Mouse (Mus musculus): ENCODE data around the gene Polr1e. TPM values are rescaled to one million over a fixed set of nuclear protein-coding genes. Genes with fewer than 3 reads are reported as not detected.

The Polr1e gene
- polyA plus RNA-seq, 1 experiment: not detected

GRCm38 (mm10) chr4:44993847-44994246, 24.5 kb upstream of the Polr1e start:
- no peaks in the 10 kb centered on the region for H3K4me1 ChIP-seq (ENCODE audit: control insufficient read depth, insufficient read depth, low read length)
- no peak overlapping the region for H3K4me3 ChIP-seq (ENCODE audit: insufficient read depth, low read depth, low read length)
- 94% methylated on average over 9 of the region's 9 CpGs for WGBS
- H3K27ac ChIP-seq (ENCODE audit: insufficient read depth, low read depth, low read length): no peak overlapping the region
- TF ChIP-seq POLR2A (IDR thresholded peaks at IDR 0.05; ENCODE audit: insufficient read depth, low read depth, low read length) (no peak), CTCF (IDR thresholded peaks at IDR 0.05; ENCODE audit: insufficient read depth, low read depth, low read length) (no peak)

GRCm38 (mm10) chr4:44994776-44995175, 23.6 kb upstream of the Polr1e start:
- TF ChIP-seq POLR2A (IDR thresholded peaks at IDR 0.05; ENCODE audit: insufficient read depth, low read depth, low read length) (no peak), CTCF (IDR thresholded peaks at IDR 0.05; ENCODE audit: insufficient read depth, low read depth, low read length) (no peak)
- WGBS: 81% methylated on average over 18 of the region's 18 CpGs

GRCm38 (mm10) chr4:44998071-44998470, 20.3 kb upstream of the Polr1e start:
- H3K27ac ChIP-seq (ENCODE audit: insufficient read depth, low read depth, low read length): no peak overlapping the region
- no peak overlapping the region for H3K4me3 ChIP-seq (ENCODE audit: insufficient read depth, low read depth, low read length)
- WGBS: 78% methylated on average over 3 of the region's 3 CpGs
- H3K4me1 ChIP-seq (ENCODE audit: control insufficient read depth, insufficient read depth, low read length): no peaks in the 10 kb centered on the region
- TF ChIP-seq CTCF (IDR thresholded peaks at IDR 0.05; ENCODE audit: insufficient read depth, low read depth, low read length) (no peak), POLR2A (IDR thresholded peaks at IDR 0.05; ENCODE audit: insufficient read depth, low read depth, low read length) (no peak)

More at GRCm38 (mm10) chr4:44994776-44995175, 23.6 kb upstream of the Polr1e start:
- Histone ChIP-seq H3K4me3 (ENCODE audit: insufficient read depth, low read depth, low read length) (no peak overlapping the region), H3K27ac (ENCODE audit: insufficient read depth, low read depth, low read length) (no peak overlapping the region), H3K4me1 (ENCODE audit: control insufficient read depth, insufficient read depth, low read length) (no peaks in the 10 kb centered on the region)

GRCm38 (mm10) chr4:45000001-45000400, 18.4 kb upstream of the Polr1e start:
- no peak for TF ChIP-seq POLR2A (IDR thresholded peaks at IDR 0.05; ENCODE audit: insufficient read depth, low read depth, low read length)
- no peak for TF ChIP-seq CTCF (IDR thresholded peaks at IDR 0.05; ENCODE audit: insufficient read depth, low read depth, low read length)

GRCm38 (mm10) chr4:45005452-45005851, 12.9 kb upstream of the Polr1e start:
- no peak overlapping the region for H3K27ac ChIP-seq (ENCODE audit: insufficient read depth, low read depth, low read length)
- 88% methylated on average over 3 of the region's 3 CpGs for WGBS
- no peak for TF ChIP-seq CTCF (IDR thresholded peaks at IDR 0.05; ENCODE audit: insufficient read depth, low read depth, low read length)
- no peak overlapping the region for H3K4me3 ChIP-seq (ENCODE audit: insufficient read depth, low read depth, low read length)
- peaks cover 6% of the 10 kb centered on the region; the same call in 1 of the 2 replicates for H3K4me1 ChIP-seq (ENCODE audit: control insufficient read depth, insufficient read depth, low read length)

More at GRCm38 (mm10) chr4:45000001-45000400, 18.4 kb upstream of the Polr1e start:
- 85% methylated on average over 6 of the region's 6 CpGs for whole genome bisulfite sequencing
- Histone ChIP-seq H3K4me3 (ENCODE audit: insufficient read depth, low read depth, low read length) (no peak overlapping the region), H3K27ac (ENCODE audit: insufficient read depth, low read depth, low read length) (no peak overlapping the region), H3K4me1 (ENCODE audit: control insufficient read depth, insufficient read depth, low read length) (no peaks in the 10 kb centered on the region)

- TF ChIP-seq POLR2A (IDR thresholded peaks at IDR 0.05; ENCODE audit: insufficient read depth, low read depth, low read length) (no peak), CTCF (IDR thresholded peaks at IDR 0.05; ENCODE audit: insufficient read depth, low read depth, low read length) (no peak)
- Histone ChIP-seq H3K4me1 (ENCODE audit: control insufficient read depth, insufficient read depth, low read length) (peaks cover 10% of the 10 kb centered on the region; the same call in 1 of the 2 replicates), H3K27ac (ENCODE audit: insufficient read depth, low read depth, low read length) (no peak overlapping the region), H3K4me3 (ENCODE audit: insufficient read depth, low read depth, low read length) (peak overlapping the region; percentile 42)
- WGBS: 2% methylated on average over 11 of the region's 11 CpGs
These were observed 7.5 kb upstream of the Polr1e start for GRCm38 (mm10) chr4:45010806-45011415.

- H3K27ac ChIP-seq (ENCODE audit: insufficient read depth, low read depth, low read length): peak overlapping the region; percentile 78
- under 1% methylated on average over 31 of the region's 31 CpGs for WGBS
- H3K4me3 ChIP-seq (ENCODE audit: insufficient read depth, low read depth, low read length): peak overlapping the region; percentile 88
- no peak for TF ChIP-seq CTCF (IDR thresholded peaks at IDR 0.05; ENCODE audit: insufficient read depth, low read depth, low read length)
- peak; percentile 44; the same call in 1 of the 2 replicates for TF ChIP-seq POLR2A (IDR thresholded peaks at IDR 0.05; ENCODE audit: insufficient read depth, low read depth, low read length)
- peaks cover 10% of the 10 kb centered on the region; the same call in 1 of the 2 replicates for H3K4me1 ChIP-seq (ENCODE audit: control insufficient read depth, insufficient read depth, low read length)
These were observed 6.7 kb upstream of the Polr1e start for GRCm38 (mm10) chr4:45011581-45012104.

- WGBS: under 1% methylated on average over 63 of the region's 63 CpGs
- TF ChIP-seq CTCF (IDR thresholded peaks at IDR 0.05; ENCODE audit: insufficient read depth, low read depth, low read length): no peak
- TF ChIP-seq POLR2A (IDR thresholded peaks at IDR 0.05; ENCODE audit: insufficient read depth, low read depth, low read length): peak; percentile 50; the same call in 1 of the 2 replicates
- Histone ChIP-seq H3K4me3 (ENCODE audit: insufficient read depth, low read depth, low read length) (peak within 1 kb of the TSS; percentile 88), H3K4me1 (ENCODE audit: control insufficient read depth, insufficient read depth, low read length) (peaks cover 10% of the 10 kb centered on the region; the same call in 1 of the 2 replicates), H3K27ac (ENCODE audit: insufficient read depth, low read depth, low read length) (peak within 1 kb of the TSS; percentile 78)
These were observed 6.0 kb upstream of the Polr1e start, which contains the start of gene Zbtb5 for GRCm38 (mm10) chr4:45012105-45012975. Gene Zbtb5 (minus strand): TSS chr4:45012412.
